Mouse (Mus musculus): ENCODE results near the gene Xcl1. TPM values are rescaled to one million over a fixed set of nuclear protein-coding genes. Genes with fewer than 3 reads are reported as not detected.

Gene Xcl1
- not detected for total RNA-seq (2021)
- long read RNA-seq, experiment 1 = 0 reads
- long read RNA-seq, experiment 2 = 0 reads

- DNase-seq (ENCODE audit: low spot score in 2 of 2) = no peak
- intact Hi-C loops (cut with DNase I) = no loop called here
These were observed at the start of gene Xcl1 for GRCm38 (mm10) chr1:164935477-164936044. Xcl1 (minus strand) TSS chr1:164935527.

GRCm38 (mm10) chr1:164984681-164985080 is 49.4 kb upstream of the Xcl1 start:
- intact Hi-C loops (cut with DNase I) = loop anchor here (5.0 kb wide), 1 partner anchor 52 kb away; no protein-coding TSS in a partner anchor
- peak in 1 of 2 experiments; percentile 13 for DNase-seq (ENCODE audit: low spot score in 2 of 2)

GRCm38 (mm10) chr1:164977351-164977750 is 42.0 kb upstream of the Xcl1 start:
- DNase-seq (ENCODE audit: low spot score in 2 of 2) = no peak
- intact Hi-C loops (cut with DNase I) = no loop called here

GRCm38 (mm10) chr1:164975729-164976128 is 40.4 kb upstream of the Xcl1 start:
- intact Hi-C loops (cut with DNase I) = no loop called here

GRCm38 (mm10) chr1:164975276-164975675 is 39.9 kb upstream of the Xcl1 start:
- DNase-seq (ENCODE audit: low spot score in 2 of 2) = no peak
- intact Hi-C loops (cut with DNase I) = no loop called here

More at GRCm38 (mm10) chr1:164975729-164976128, 40.4 kb upstream of the Xcl1 start:
- no peak for DNase-seq (ENCODE audit: low spot score in 2 of 2)

DNA sequence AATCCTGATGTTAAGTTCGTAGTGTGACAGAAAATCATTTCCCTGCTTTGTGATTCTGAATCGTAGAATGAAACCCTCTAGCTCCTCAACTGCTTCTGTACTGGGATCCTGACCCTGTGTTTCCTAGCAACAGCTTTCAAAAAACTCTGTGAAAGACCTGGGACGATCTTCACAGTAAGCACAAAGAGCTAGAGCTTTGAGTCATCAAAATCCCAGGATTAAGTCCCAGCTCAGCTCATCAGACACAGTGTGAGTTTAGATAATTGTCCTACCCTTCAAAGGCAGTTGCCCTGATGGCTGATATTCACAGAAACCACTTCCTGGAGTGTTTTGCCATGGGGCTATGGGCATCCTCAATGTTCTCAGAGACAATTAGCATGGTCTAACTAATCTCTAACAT is 38.5 kb upstream of the Xcl1 start:
- intact Hi-C loops (cut with DNase I) = no loop called here
- no peak for DNase-seq (ENCODE audit: low spot score in 2 of 2)

DNA sequence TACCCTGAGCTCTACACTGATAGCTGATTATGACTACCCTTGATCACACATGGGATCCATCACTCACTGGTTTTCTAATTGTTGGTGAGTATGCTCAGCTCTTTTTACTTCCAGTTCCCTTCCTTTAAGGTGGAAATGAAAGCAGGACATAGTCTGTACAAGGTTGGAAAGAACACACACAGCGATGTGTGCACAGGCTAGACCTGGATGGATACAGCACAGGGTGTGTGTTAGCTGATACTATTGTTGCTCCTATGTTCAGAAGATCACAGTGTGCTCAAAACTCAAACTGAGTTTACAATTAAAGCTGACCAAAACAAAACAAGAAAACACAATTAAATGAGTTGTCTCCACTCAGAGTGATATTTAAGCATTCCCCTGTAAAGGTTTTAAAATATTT is 38.0 kb upstream of the Xcl1 start:
- DNase-seq (ENCODE audit: low spot score in 2 of 2) = no peak
- intact Hi-C loops (cut with DNase I) = no loop called here

GRCm38 (mm10) chr1:164972744-164973143 is 37.4 kb upstream of the Xcl1 start:
- no peak for DNase-seq (ENCODE audit: low spot score in 2 of 2)
- intact Hi-C loops (cut with DNase I) = no loop called here

DNA sequence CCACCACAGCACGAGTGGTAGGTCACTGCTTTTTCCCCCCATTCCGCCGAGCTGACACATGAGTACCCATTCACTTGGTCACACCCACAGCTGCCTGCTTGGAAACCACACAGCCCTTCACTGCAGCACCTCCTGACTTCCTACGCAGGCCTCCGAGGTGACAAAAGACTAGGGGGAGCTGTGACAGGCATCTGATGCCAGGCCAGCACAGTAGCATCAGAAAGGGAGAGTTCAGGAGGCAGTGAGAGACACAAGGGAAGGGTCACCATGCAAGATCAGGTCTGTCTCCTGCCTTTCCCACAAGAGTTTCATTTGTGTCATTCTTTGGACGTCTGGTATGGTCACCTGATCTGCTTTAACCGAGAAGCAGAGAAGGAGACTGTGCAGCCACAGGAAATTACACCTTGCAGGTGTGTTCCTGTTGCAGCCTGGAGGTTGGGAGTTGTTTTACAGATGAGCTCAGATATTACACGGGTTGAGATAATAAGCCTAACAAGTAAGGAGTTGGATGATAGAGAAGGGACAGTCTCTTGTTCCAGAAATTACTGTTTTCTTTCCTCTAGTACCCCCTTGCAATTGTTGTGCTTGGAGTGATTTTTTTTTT is 30.9 kb upstream of the Xcl1 start:
- no peak for DNase-seq (ENCODE audit: low spot score in 2 of 2)
- intact Hi-C loops (cut with DNase I) = no loop called here

DNA sequence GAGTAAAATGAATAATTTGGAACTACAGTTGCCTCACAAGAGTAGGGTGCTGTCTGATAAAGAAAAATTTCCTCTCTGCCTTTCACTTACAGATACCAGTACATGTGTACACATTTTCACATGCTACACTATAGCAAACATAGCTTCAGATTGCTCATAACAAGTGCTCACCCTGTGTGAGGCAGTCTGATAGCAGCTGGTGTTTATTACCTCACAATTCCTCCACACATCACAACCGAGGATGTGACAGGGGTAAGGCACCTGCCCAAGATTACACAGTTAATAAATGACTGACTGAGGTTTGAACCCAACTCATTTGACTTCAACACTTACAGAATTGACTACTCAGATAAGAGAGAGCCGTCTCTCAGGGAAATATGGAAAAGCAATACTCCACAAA is 25.3 kb upstream of the Xcl1 start:
- intact Hi-C loops (cut with DNase I) = no loop called here
- no peak for DNase-seq (ENCODE audit: low spot score in 2 of 2)

GRCm38 (mm10) chr1:164959787-164960385 is 24.6 kb upstream of the Xcl1 start:
- intact Hi-C loops (cut with DNase I) = no loop called here
- DNase-seq (ENCODE audit: low spot score in 2 of 2) = no peak

GRCm38 (mm10) chr1:164959160-164959559 is 23.8 kb upstream of the Xcl1 start:
- DNase-seq (ENCODE audit: low spot score in 2 of 2) = no peak
- intact Hi-C loops (cut with DNase I) = no loop called here

DNA sequence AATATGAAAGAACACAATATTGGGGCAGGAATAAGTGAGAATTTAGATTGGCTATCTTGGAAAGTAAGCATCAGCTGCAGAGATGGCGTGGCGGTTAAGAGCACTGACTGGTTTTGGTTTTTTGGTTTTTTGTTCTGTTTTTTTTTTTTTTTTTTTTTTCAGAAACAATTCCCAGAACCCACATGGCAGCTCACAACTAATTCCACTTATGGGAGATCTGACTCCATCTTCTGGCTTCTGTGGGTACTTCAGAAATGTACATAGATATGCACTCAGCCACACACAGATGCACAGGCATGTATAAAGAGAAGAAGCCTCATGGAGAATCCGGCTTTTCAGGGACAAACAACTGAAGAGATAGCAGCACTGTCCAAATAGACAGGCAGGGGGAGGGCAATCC is 22.6 kb upstream of the Xcl1 start:
- peak in 1 of 2 experiments; percentile 56 for DNase-seq (ENCODE audit: low spot score in 2 of 2)
- intact Hi-C loops (cut with DNase I) = no loop called here

- no peak for DNase-seq (ENCODE audit: low spot score in 2 of 2)
- intact Hi-C loops (cut with DNase I) = no loop called here
These were observed 21.5 kb upstream of the Xcl1 start for GRCm38 (mm10) chr1:164956725-164957399.

GRCm38 (mm10) chr1:164955452-164956196 is 20.3 kb upstream of the Xcl1 start:
- intact Hi-C loops (cut with DNase I) = no loop called here
- DNase-seq (ENCODE audit: low spot score in 2 of 2) = no peak

DNA sequence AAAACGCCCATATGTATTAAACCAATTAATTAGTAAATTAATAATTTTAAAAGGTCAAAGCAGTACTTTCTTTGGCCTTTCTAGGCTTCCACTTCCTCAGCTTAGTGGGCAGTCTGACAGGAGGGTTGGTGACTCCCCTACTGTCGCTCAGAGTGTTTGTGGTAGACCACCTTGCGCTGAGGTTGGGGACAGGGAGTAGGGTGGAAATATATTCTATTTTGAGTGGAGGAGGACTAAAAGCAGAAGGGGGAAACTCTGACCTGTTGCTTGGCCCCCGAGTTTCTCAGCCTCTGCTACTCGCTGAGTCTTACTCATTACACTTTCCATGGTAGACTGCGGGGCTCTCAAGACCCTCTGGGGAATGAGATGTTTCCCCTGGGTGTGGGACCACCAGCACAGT is 18.2 kb upstream of the Xcl1 start:
- no peak for DNase-seq (ENCODE audit: low spot score in 2 of 2)
- intact Hi-C loops (cut with DNase I) = no loop called here

GRCm38 (mm10) chr1:164936060-164936459 is 733 bp upstream of the Xcl1 start:
- DNase-seq (ENCODE audit: low spot score in 2 of 2) = no peak
- intact Hi-C loops (cut with DNase I) = no loop called here

GRCm38 (mm10) chr1:164933441-164934188 is 1.7 kb downstream of the Xcl1 start:
- intact Hi-C loops (cut with DNase I) = loop anchor here (5.0 kb wide), 1 partner anchor 54 kb away; no protein-coding TSS in a partner anchor
- no peak for DNase-seq (ENCODE audit: low spot score in 2 of 2)

GRCm38 (mm10) chr1:164931135-164931534 is 4.2 kb downstream of the Xcl1 start:
- DNase-seq (ENCODE audit: low spot score in 2 of 2) = peak; percentile 56 to 69
- intact Hi-C loops (cut with DNase I) = loop anchor here (5.0 kb wide), 1 partner anchor 56 kb away; no protein-coding TSS in a partner anchor

All from left cerebral cortex, postnatal 14 days (tissue).